Mouse (Mus musculus) heart, embryonic 15.5 days (tissue): Measurements from ENCODE around the gene Smarcd3. TPM values are rescaled to one million over a fixed set of nuclear protein-coding genes. Genes with fewer than 3 reads are reported as not detected.
A peak's percentile ranks its signal among the peaks of the same experiment; 100 is the strongest.

Experiments
- ATAC-seq: fragments of 200-750 bp; cut with Nextera tagmentation; replicated peaks from 2 replicates; pipeline ENCODE4 v1.8.0; 2017; ENCODE audit warnings: low read depth, moderate TSS enrichment; ENCODE audit not compliant: insufficient number of reproducible peaks, insufficient read depth, low FRiP score
- H3K27ac ChIP-seq: fragments of 300-500 bp; sonication (generic); 2 replicates; pipeline ENCODE4 v1.5.1; 2015; ENCODE audit warnings: mild to moderate bottlenecking, inconsistent platforms
- H3K27me3 ChIP-seq: fragments of 300-500 bp; sonication (generic); 2 replicates; pipeline ENCODE4 v1.6.1; 2015; ENCODE audit warnings: inconsistent platforms
- H3K36me3 ChIP-seq: fragments of 300-500 bp; sonication (generic); 2 replicates; pipeline ENCODE4 v1.6.1; 2015; ENCODE audit warnings: mild to moderate bottlenecking, inconsistent platforms
- H3K4me1 ChIP-seq: fragments of 300-500 bp; sonication (generic); replicated peaks from 2 replicates; pipeline ENCODE4 v1.6.1; 2015; ENCODE audit warnings: inconsistent platforms
- H3K4me2 ChIP-seq: fragments of 300-500 bp; sonication (generic); 2 replicates; pipeline ENCODE4 v1.6.1; 2015; ENCODE audit warnings: inconsistent platforms, mild to moderate bottlenecking, moderate library complexity
- H3K4me3 ChIP-seq: fragments of 300-500 bp; sonication (generic); 2 replicates; pipeline ENCODE4 v1.5.1; 2015; ENCODE audit warnings: mild to moderate bottlenecking, inconsistent platforms
- H3K9ac ChIP-seq: fragments of 300-500 bp; sonication (generic); 2 replicates; pipeline ENCODE4 v1.6.1; 2015; ENCODE audit warnings: mild to moderate bottlenecking, inconsistent platforms
- H3K9me3 ChIP-seq: fragments of 300-500 bp; sonication (generic); replicated peaks from 2 replicates; pipeline ENCODE4 v1.6.1; 2016; ENCODE audit warnings: inconsistent platforms
- WGBS: fragments of 180-500 bp; shearing (Covaris S2); methylation state at CpG from one replicate; pipeline ENCODE4 v1.1.7; 2015; ENCODE audit warnings: mixed read lengths; 5-methylcytosine and 5-hydroxymethylcytosine counted together
- polyA plus RNA-seq: library from polyadenylated mRNA; unstranded; fragments of >200 nt; fragmentation: Nextera tagmentation; extraction: Ambion mirVana; gene quantifications from 2 replicates; pipeline ENCODE4 v1.2.1, GENCODE M21; 2015

Smarcd3 gene
- polyA plus RNA-seq = 50.9 and 57.2 TPM in 2 replicates

DNA sequence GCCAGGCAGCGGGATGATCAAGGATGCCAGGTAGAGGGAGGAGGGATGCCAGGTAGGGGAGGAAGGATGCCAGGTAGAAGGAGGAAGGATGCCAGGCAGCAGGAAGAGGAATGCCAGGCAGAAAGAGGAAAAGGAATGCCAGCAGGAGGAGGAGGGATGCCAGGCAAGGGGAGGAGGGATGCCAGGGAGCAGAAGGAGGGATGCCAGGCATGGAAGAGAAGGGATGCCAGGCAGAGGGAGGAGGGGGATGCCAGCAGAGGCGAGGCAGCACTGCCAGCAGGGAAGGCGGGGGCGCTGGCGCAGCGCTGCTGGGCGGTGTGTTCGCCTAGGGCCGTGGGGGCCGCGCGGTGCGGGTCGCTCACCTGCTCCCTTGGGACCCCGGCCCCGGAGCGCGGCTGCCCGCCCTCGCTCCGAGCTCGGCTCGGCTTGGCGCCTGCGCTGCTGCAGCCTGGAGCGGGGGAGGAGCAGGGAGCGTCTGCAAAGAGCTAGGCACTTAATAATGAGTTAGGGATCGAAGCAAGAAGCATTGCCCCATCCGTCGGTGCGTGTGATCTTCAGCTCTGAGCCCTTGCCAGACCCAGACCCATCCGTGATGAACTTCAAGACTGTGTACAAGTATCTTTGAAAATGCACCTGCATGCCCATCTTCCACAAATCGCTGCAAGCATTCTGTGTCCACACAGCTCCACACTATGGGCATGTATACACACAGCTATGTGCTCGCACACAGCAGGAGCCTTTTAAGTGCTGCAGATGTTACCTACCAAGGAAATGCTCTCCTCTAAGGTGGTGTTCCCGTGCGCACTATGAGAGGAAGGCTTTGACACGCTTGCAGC, at the start of gene Smarcd3:
Gene Smarcd3, minus strand, starts transcription at position 426 of the 836 bp plus-strand sequence.
- peaks cover 17% of the 10 kb centered on the region for H3K4me1 ChIP-seq
- ATAC-seq = peak; percentile 68
- peak within 1 kb of the TSS; percentile 62 for H3K9ac ChIP-seq
- peaks cover 47% of the 10 kb centered on the region for H3K27me3 ChIP-seq
- H3K36me3 ChIP-seq = no peaks in the 10 kb centered on the region
- 4% methylated on average over 37 of the region's 37 CpGs for WGBS
- H3K9me3 ChIP-seq = no peaks in the 10 kb centered on the region
- peak within 1 kb of the TSS; percentile 89 for H3K4me2 ChIP-seq
- H3K27ac ChIP-seq = no peak within 1 kb of the TSS
- H3K4me3 ChIP-seq = peak within 1 kb of the TSS; percentile 56

DNA sequence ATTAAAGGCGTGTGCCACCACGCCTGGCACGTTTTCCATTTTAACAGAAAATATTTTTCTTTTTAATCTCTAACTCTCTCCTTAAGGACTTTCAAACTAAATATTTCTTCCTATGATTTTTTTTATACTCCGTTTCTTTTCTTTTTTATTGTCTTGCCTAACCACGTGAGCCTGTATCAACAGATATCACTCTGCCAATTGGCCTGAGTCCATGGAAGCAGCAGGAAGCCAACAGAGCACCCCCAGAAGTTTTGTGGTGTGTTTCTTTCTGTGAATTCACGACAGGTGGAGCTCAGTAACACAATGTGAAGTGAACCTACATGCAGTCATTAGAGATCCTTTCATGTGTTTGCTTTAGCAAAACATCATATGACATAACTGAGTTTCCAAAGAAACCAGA, 37.2 kb upstream of the Smarcd3 start:
- 68% methylated on average over 6 of the region's 6 CpGs for WGBS
- Histone ChIP-seq H3K36me3 (no peaks in the 10 kb centered on the region), H3K4me2 (no peak overlapping the region), H3K27me3 (no peaks in the 10 kb centered on the region), H3K4me3 (no peak overlapping the region), H3K4me1 (no peaks in the 10 kb centered on the region), H3K9ac (no peak overlapping the region), H3K27ac (no peak overlapping the region), H3K9me3 (no peaks in the 10 kb centered on the region)
- no peak for ATAC-seq

DNA sequence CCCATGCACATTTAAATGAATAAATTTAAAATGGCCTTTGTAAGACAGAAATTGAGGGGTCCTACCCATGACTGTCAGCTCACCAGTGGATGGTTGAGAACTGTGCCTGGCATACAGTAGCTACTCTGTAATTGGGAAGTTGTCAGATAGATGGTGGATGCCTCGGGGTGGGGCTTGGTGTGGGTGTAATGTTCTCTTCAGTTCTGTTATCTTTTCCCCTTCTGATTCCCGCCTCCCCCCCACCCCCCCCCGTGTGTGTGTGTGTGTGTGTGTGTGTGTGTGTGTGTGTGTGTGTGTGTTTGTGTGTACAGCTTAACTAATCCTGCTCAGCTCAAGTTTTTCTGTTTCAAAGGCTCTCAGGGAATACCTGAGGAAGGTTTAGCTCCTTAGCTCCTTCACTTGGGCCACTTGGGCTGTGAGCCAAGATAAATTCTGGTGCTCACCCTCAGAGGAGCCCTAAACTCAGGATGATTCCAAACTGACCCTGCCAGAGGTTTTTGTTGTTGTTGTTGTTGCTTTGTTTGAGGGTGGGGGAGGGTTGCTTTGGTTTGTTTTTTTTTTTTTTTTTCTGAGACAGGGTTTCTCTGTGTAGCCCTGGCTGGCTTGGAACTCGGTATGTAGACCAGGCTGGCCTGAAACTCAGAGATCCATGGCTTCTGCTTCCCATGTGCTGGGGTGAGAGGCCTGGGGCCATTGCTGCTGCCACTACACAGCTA, 35.7 kb upstream of the Smarcd3 start:
- no peak for ATAC-seq
- no peak overlapping the region for H3K4me2 ChIP-seq
- WGBS = 78% methylated on average over 3 of the region's 4 CpGs
- H3K4me1 ChIP-seq = no peaks in the 10 kb centered on the region
- H3K27me3 ChIP-seq = no peaks in the 10 kb centered on the region
- H3K27ac ChIP-seq = no peak overlapping the region
- H3K9ac ChIP-seq = no peak overlapping the region
- H3K4me3 ChIP-seq = no peak overlapping the region
- H3K9me3 ChIP-seq = no peaks in the 10 kb centered on the region
- no peaks in the 10 kb centered on the region for H3K36me3 ChIP-seq

DNA sequence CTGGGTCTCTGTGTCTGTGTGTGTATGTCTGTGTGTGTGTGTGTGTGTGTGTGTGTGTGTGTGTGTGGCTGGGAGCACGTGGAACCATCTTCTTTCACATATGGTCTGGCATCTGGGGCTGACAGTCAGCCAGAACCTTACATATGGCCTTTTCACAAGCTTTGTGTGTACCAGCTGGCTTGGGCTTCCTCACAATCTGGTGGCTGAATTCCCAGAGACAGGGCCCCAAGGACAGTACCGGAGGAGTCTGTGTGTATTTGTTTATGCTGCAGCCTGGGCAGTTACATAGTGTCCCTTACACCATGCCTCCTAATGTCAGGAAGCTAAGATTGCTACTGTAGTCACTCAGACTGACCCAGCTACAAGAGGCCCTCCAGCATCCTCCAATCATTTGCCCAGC, 32.9 kb upstream of the Smarcd3 start:
- H3K9me3 ChIP-seq = no peaks in the 10 kb centered on the region
- no peak for ATAC-seq
- 51% methylated on average over 2 of the region's 2 CpGs for whole genome bisulfite sequencing

DNA sequence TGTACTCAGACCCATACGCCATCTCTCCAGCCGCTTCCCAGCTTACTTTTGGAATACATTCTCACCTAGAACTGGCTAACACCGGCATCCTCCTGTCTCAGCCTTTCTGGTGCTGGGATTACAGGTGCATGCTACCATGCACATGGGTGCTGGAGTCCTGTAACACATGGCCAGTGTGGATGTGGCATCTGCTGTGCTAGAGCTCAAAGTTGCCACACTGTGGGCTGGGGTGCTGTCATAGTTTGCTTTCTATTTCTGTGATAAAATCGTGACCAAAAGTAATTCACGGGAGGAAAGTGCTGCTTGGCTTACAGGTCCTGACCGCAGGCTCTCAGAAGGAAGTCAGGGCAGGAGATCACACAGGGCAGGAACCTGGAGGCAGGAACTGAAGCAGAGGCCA, 30.3 kb upstream of the Smarcd3 start:
- no peak for ATAC-seq

More for the DNA sequence above, 32.9 kb upstream of the Smarcd3 start:
- H3K27ac ChIP-seq = no peak overlapping the region
- H3K9ac ChIP-seq = no peak overlapping the region
- 0 out of 2 replicates have a peak, but pooled peaks cover 7% of the 10 kb centered on the region for H3K27me3 ChIP-seq
- no peaks in the 10 kb centered on the region for H3K36me3 ChIP-seq
- no peaks in the 10 kb centered on the region for H3K4me1 ChIP-seq
- no peak overlapping the region for H3K4me2 ChIP-seq
- H3K4me3 ChIP-seq = no peak overlapping the region

DNA sequence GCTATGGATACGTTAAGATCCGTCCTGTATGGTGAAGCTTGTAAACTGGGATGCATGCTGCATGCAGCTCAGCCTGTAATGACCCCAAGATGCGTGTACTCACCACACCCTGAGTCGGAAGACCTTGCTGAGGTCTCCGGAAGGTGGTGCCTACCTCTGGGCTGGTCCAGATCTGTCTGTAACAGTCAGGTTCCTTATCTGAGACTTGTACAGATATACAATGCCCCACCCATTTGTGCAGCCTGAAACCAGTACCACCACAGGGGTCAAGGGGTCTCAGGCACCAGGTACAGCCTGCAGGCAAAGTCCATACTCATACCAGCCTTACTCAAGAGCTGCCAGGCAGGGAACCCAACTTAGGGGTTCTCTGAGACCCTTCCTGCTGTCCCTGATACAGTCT, 28.6 kb upstream of the Smarcd3 start:
- Histone ChIP-seq H3K4me3 (no peak overlapping the region), H3K4me2 (no peak overlapping the region), H3K9me3 (no peaks in the 10 kb centered on the region), H3K36me3 (no peaks in the 10 kb centered on the region), H3K9ac (no peak overlapping the region), H3K4me1 (no peaks in the 10 kb centered on the region), H3K27ac (no peak overlapping the region), H3K27me3 (0 out of 2 replicates have a peak, but pooled peaks cover 7% of the 10 kb centered on the region)
- ATAC-seq = no peak
- WGBS = 85% methylated on average over 5 of the region's 5 CpGs

More for the DNA sequence above, 30.3 kb upstream of the Smarcd3 start:
- Histone ChIP-seq H3K4me3 (no peak overlapping the region), H3K4me2 (no peak overlapping the region), H3K36me3 (no peaks in the 10 kb centered on the region), H3K9ac (no peak overlapping the region), H3K9me3 (no peaks in the 10 kb centered on the region), H3K4me1 (no peaks in the 10 kb centered on the region), H3K27me3 (0 out of 2 replicates have a peak, but pooled peaks cover 7% of the 10 kb centered on the region), H3K27ac (no peak overlapping the region)
- 79% methylated on average over 6 of the region's 6 CpGs for WGBS

DNA sequence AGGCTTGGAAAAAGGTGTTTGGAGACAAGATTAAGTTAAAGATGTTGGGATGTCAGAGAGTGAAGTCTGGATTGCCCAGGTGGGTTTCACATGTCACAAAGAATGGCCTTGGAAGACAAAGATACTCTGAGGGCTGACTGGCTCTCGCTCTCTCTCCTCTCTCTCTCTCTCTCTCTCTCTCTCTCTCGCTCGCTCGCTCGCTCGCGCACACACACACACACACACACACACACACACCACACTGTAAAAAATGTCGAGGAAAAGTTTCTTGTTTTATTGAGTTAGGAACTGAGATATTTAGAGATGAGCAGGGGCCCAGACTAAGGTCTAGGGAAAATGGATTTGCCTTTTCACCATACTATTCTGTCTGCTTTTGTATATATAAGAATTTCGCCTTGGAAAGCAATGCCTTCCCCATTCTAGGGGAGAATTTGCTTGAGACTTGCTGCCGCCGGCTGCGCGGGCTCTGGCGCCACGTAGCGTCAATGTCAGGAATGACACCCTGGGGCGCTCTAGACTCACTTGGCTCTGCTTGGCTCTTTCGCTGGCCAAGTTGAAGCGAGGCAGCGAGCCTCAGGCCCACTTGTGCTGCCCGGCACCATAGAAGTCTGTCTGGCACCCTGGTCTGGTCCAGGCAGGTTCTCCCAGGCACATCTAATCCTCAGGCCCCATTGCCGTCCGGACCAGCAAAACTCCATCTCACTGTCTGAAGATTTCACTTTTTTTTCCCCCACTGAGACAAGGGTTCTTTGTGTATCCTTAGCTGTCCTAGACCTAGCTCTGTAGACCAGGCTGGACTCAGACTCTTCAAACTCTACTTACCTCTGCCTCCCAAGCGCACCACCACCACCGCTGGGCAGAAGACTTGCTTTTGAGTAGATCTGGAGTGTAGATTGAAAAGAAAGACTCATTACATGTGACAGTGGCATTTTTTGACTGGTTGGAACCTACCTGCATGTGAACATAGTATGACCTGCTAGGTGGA, 27.8 kb upstream of the Smarcd3 start:
- H3K27me3 ChIP-seq = 0 out of 2 replicates have a peak, but pooled peaks cover 7% of the 10 kb centered on the region
- no peaks in the 10 kb centered on the region for H3K4me1 ChIP-seq
- H3K9ac ChIP-seq = no peak overlapping the region
- H3K27ac ChIP-seq = no peak overlapping the region
- no peaks in the 10 kb centered on the region for H3K9me3 ChIP-seq
- H3K4me3 ChIP-seq = no peak overlapping the region
- no peaks in the 10 kb centered on the region for H3K36me3 ChIP-seq
- H3K4me2 ChIP-seq = no peak overlapping the region
- no peak for ATAC-seq
- WGBS = 30% methylated on average over 25 of the region's 25 CpGs

DNA sequence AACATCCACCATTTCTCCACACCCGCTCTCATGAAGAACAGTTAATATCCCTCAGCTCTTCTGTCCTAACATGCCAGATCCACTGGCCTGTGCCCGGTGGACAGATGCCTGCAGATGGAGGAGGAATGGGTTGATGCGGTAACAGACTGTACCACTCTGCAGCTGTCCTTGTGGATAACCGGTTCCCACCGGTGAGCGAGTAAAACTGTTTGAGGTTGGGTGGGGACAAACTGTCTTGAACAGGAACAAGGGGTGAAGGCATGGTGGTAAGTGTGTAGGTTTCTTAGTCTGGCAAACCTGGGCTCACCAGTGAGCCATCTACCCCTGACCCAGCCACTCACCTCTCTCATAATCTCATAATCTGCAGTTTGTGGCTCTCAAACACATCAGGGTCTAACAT, 27.1 kb upstream of the Smarcd3 start:
- 81% methylated on average over 6 of the region's 6 CpGs for WGBS
- Histone ChIP-seq H3K9ac (no peak overlapping the region), H3K4me1 (no peaks in the 10 kb centered on the region), H3K27me3 (0 out of 2 replicates have a peak, but pooled peaks cover 7% of the 10 kb centered on the region), H3K4me3 (no peak overlapping the region), H3K27ac (no peak overlapping the region), H3K9me3 (no peaks in the 10 kb centered on the region), H3K4me2 (no peak overlapping the region), H3K36me3 (no peaks in the 10 kb centered on the region)
- no peak for ATAC-seq

DNA sequence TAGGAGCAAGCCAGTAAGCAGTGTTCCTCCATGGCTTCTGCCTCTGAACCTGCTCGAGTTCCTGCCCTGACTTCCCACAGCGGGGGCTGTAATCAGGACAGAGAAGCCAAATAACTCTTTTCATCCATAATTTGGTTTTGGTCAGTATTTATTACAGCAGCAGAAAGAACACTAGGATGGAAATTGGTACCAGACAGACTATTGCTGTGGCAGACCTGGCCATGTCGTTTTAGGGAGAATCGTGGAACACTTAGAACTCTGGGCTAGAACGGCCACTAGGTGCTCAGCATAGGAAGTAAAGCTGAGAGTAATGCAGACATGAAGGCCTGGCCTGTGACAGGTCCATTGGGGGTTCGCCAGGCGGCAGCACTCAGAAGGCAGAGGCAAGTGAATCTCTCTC, 25.5 kb upstream of the Smarcd3 start:
- H3K4me1 ChIP-seq = no peaks in the 10 kb centered on the region
- no peak overlapping the region for H3K27ac ChIP-seq
- no peak for ATAC-seq
- 0 out of 2 replicates have a peak, but pooled peaks cover 7% of the 10 kb centered on the region for H3K27me3 ChIP-seq
- no peaks in the 10 kb centered on the region for H3K9me3 ChIP-seq
- no peaks in the 10 kb centered on the region for H3K36me3 ChIP-seq
- no peak overlapping the region for H3K4me3 ChIP-seq
- H3K4me2 ChIP-seq = no peak overlapping the region
- no peak overlapping the region for H3K9ac ChIP-seq
- WGBS = 68% methylated on average over 7 of the region's 7 CpGs

DNA sequence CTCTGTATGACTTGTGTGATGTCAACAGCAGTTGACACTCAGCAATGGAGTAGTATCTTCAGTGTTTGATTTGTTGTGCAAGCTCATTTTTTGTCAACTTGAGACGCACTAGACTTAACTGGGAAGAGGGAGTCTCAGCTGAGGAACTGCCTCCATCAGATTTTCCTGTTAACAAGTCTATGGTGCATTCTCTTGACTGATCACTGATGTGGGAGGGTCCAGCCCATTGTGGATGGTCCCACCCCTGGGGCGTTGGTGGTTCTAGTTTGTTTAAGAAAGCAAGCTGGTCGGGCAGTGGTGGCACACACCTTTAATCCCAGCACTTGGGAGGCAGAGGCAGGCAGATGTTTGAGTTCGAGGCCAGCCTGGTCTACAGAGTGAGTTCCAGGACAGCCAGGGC, 25.0 kb upstream of the Smarcd3 start:
- 61% methylated on average over 4 of the region's 4 CpGs for WGBS
- no peak overlapping the region for H3K9ac ChIP-seq
- ATAC-seq = no peak
- H3K27ac ChIP-seq = no peak overlapping the region
- no peaks in the 10 kb centered on the region for H3K4me1 ChIP-seq
- no peak overlapping the region for H3K4me3 ChIP-seq
- H3K27me3 ChIP-seq = 0 out of 2 replicates have a peak, but pooled peaks cover 7% of the 10 kb centered on the region
- H3K9me3 ChIP-seq = no peaks in the 10 kb centered on the region
- H3K36me3 ChIP-seq = no peaks in the 10 kb centered on the region
- no peak overlapping the region for H3K4me2 ChIP-seq

DNA sequence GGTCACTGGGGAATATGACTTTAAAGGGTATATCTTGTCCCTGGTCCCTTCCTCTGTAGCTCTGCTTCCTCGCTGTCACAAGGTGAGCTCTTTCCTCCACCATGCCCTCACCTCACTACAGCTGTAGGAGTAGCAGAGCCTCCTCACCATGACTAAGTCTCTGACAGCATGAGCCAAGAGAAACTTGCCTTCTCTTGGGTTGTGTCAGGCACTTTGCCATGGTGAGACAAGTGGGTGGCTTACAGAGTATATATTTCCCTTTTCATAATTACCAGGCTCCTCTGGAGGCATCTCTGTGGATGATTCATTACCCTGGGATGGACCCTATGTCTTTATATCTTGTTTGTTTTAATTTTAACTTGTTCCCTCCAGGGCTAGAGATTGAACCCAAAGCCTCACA, 21.2 kb upstream of the Smarcd3 start:
- H3K36me3 ChIP-seq = no peaks in the 10 kb centered on the region
- H3K9me3 ChIP-seq = no peaks in the 10 kb centered on the region
- no peak overlapping the region for H3K4me3 ChIP-seq
- 83% methylated on average over 1 of the region's 1 CpGs for WGBS
- no peak overlapping the region for H3K4me2 ChIP-seq
- H3K27me3 ChIP-seq = no peaks in the 10 kb centered on the region
- no peak for ATAC-seq
- H3K27ac ChIP-seq = no peak overlapping the region
- no peaks in the 10 kb centered on the region for H3K4me1 ChIP-seq
- H3K9ac ChIP-seq = no peak overlapping the region
